Mouse (Mus musculus) heart, adult 11 months (tissue): ENCODE measurements at regions not wholly inside any gene's neighbourhood (a gene's known extent, or its start where the extent isn't known, plus 50 kb on each side); places are given as distances from the start of the nearest gene placed in this dataset.

Experiments
- DNase-seq: peaks from one replicate; pipeline ENCODE4 v3.0.0; 2022

DNA sequence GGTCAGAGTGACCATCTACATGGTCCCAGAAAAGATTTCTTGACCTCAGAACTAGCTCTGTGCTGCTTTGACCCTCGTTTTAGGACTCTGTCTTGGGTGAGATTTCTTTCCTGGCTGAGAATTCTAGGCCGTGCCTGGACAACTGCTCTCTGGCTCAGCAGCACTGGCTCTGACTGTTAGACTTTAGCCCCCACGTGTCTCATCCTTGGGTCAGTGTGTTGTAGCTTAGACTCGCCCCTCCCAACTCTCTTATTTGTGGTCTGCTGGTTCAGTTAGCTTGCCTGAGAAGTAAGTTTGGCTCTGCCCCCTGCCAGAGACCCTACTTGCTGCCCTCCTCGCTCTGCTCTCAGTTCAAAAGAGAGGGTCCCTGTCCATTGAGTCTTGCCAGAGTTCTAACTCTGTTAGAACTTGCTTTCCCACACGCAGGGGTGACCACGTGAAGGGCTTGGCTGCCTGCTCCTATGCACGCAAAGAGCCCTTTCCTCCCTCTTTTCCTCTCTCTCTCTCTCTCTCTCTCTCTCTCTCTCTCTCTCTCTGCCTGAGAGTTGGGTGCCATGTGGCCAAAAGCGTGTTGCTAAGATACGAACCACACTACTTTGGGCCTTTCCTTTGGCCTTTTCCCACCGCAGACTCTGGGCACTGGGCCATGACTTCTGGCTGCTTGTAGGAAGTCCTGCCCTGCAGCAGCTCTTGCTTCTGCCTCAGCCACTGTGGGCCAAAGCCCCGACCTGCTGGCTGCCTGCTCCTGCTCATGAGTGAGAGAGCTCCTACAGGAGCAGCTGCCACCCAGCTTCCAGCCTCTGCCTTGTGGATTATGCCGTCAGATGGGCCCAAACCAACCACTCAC is 344.2 kb upstream of the Amot start:
- peak; percentile 95 for DNase-seq

DNA sequence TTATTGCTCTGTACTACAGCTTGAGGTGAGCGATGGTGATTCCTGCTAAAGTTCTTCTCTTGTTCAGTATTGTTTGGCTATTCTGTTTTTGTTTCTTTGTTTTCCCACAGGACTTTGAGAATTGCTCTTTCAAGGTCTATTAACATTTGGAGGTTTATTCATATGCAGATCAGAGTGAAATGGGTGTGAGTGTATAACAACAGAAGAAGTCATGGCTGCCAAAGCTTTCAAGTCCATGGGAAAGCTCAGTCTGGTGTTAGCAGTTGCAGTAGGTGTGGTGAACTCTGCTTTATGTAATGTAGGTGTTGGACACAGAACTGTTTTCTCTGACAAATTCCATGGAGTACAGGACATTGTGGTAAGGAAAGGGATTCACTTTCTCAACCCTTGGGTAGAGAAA is 328.1 kb upstream of the Amot start:
- DNase-seq, result no peak

DNA sequence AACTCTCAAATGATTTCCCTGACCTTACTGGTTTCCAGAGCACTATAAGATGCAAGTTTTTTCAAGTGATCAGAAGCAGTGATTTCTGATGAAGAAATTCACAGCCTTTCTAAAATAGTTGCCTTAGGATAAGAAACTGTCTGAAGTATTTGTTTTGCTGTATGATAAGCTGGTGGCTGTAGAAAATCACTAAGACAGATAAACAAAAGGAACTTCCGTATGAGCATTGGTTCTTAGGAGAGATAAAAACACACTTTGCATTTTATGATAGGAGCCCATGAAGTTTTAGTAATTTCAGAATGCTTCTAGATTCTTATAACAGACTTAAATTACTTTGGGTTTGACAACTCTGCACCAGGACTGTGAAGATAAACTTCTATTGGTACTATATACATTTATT is 308.0 kb upstream of the Amot start:
- DNase-seq, result no peak
